Mouse (Mus musculus): ENCODE results near the gene Arhgef40. TPM values are rescaled to one million over a fixed set of nuclear protein-coding genes. Genes with fewer than 3 reads are reported as not detected.

The Arhgef40 gene
- polyA plus RNA-seq, 1 experiment from 2014 or later = 1.3 TPM

GRCm38 (mm10) chr14:52009841-52010240, 25.3 kb downstream of the Arhgef40 start:
- H3K36me3 ChIP-seq (ENCODE audit: inconsistent target) = peaks cover 4% of the 10 kb centered on the region; the same call in 1 of the 2 replicates
- no peaks in the 10 kb centered on the region for H3K79me2 ChIP-seq (ENCODE audit: inconsistent target)
- no peak overlapping the region for H3K27ac ChIP-seq
- WGBS (ENCODE audit: missing documents) = 95% methylated on average over 6 of the region's 6 CpGs
- H3K4me3 ChIP-seq (ENCODE audit: inconsistent target) = no peak overlapping the region

- Histone ChIP-seq H3K36me3 (ENCODE audit: inconsistent target) (peaks cover 4% of the 10 kb centered on the region; the same call in 1 of the 2 replicates), H3K4me3 (ENCODE audit: inconsistent target) (no peak overlapping the region), H3K27ac (no peak overlapping the region), H3K79me2 (ENCODE audit: inconsistent target) (no peaks in the 10 kb centered on the region)
- 90% methylated on average over 9 of the region's 9 CpGs for WGBS (ENCODE audit: missing documents)
These were observed 26.1 kb downstream of the Arhgef40 start for GRCm38 (mm10) chr14:52010446-52011111.

- peaks cover 4% of the 10 kb centered on the region; the same call in 1 of the 2 replicates for H3K36me3 ChIP-seq (ENCODE audit: inconsistent target)
- no peaks in the 10 kb centered on the region for H3K79me2 ChIP-seq (ENCODE audit: inconsistent target)
- WGBS (ENCODE audit: missing documents) = 100% methylated on average over 1 of the region's 1 CpGs
- no peak overlapping the region for H3K4me3 ChIP-seq (ENCODE audit: inconsistent target)
- H3K27ac ChIP-seq = no peak overlapping the region
These were observed 27.2 kb downstream of the Arhgef40 start for GRCm38 (mm10) chr14:52011683-52012082.

- no peak overlapping the region for H3K4me3 ChIP-seq (ENCODE audit: inconsistent target)
- WGBS (ENCODE audit: missing documents) = 83% methylated on average over 4 of the region's 4 CpGs
- no peaks in the 10 kb centered on the region for H3K79me2 ChIP-seq (ENCODE audit: inconsistent target)
- peaks cover 3% of the 10 kb centered on the region; the same call in 1 of the 2 replicates for H3K36me3 ChIP-seq (ENCODE audit: inconsistent target)
- no peak overlapping the region for H3K27ac ChIP-seq
These were observed 27.6 kb downstream of the Arhgef40 start for GRCm38 (mm10) chr14:52012085-52012484.

GRCm38 (mm10) chr14:52012553-52012952, 28.0 kb downstream of the Arhgef40 start:
- H3K36me3 ChIP-seq (ENCODE audit: inconsistent target) = no peaks in the 10 kb centered on the region
- H3K27ac ChIP-seq = no peak overlapping the region
- no peak overlapping the region for H3K4me3 ChIP-seq (ENCODE audit: inconsistent target)
- WGBS (ENCODE audit: missing documents) = 91% methylated on average over 5 of the region's 5 CpGs
- H3K79me2 ChIP-seq (ENCODE audit: inconsistent target) = no peaks in the 10 kb centered on the region; the same call in 1 of the 2 replicates

GRCm38 (mm10) chr14:52013021-52013610, 28.6 kb downstream of the Arhgef40 start:
- no peak overlapping the region for H3K4me3 ChIP-seq (ENCODE audit: inconsistent target)
- no peaks in the 10 kb centered on the region for H3K36me3 ChIP-seq (ENCODE audit: inconsistent target)
- 85% methylated on average over 8 of the region's 8 CpGs for WGBS (ENCODE audit: missing documents)
- no peak overlapping the region for H3K27ac ChIP-seq
- peaks cover under 1% of the 10 kb centered on the region; the same call in 1 of the 2 replicates for H3K79me2 ChIP-seq (ENCODE audit: inconsistent target)

GRCm38 (mm10) chr14:52013771-52014219, 29.3 kb downstream of the Arhgef40 start:
- Histone ChIP-seq H3K27ac (no peak overlapping the region), H3K4me3 (ENCODE audit: inconsistent target) (no peak overlapping the region), H3K79me2 (ENCODE audit: inconsistent target) (peaks cover 7% of the 10 kb centered on the region; the same call in 1 of the 2 replicates), H3K36me3 (ENCODE audit: inconsistent target) (no peaks in the 10 kb centered on the region)
- 24% methylated on average over 10 of the region's 24 CpGs for WGBS (ENCODE audit: missing documents)

- 0% methylated on average over 7 of the region's 80 CpGs for WGBS (ENCODE audit: missing documents)
- Histone ChIP-seq H3K4me3 (ENCODE audit: inconsistent target) (no peak overlapping the region), H3K36me3 (ENCODE audit: inconsistent target) (no peaks in the 10 kb centered on the region), H3K79me2 (ENCODE audit: inconsistent target) (peaks cover 9% of the 10 kb centered on the region; the same call in 1 of the 2 replicates), H3K27ac (no peak overlapping the region)
These were observed 29.8 kb downstream of the Arhgef40 start for GRCm38 (mm10) chr14:52014271-52014760.

- Histone ChIP-seq H3K27ac (peak overlapping the region; percentile 58), H3K4me3 (ENCODE audit: inconsistent target) (peak overlapping the region; percentile 65), H3K36me3 (ENCODE audit: inconsistent target) (no peaks in the 10 kb centered on the region), H3K79me2 (ENCODE audit: inconsistent target) (peaks cover 9% of the 10 kb centered on the region; the same call in 1 of the 2 replicates)
- 2% methylated on average over 25 of the region's 28 CpGs for WGBS (ENCODE audit: missing documents)
These were observed 30.3 kb downstream of the Arhgef40 start for GRCm38 (mm10) chr14:52014761-52015311.

GRCm38 (mm10) chr14:52015445-52016100, 31.1 kb downstream of the Arhgef40 start, which contains the start of gene Tmem253:
Gene Tmem253 (plus strand): TSS chr14:52015658.
- peaks cover 9% of the 10 kb centered on the region; the same call in 1 of the 2 replicates for H3K79me2 ChIP-seq (ENCODE audit: inconsistent target)
- H3K27ac ChIP-seq = peak within 1 kb of the TSS; percentile 58
- 21% methylated on average over 6 of the region's 6 CpGs for WGBS (ENCODE audit: missing documents)
- no peaks in the 10 kb centered on the region for H3K36me3 ChIP-seq (ENCODE audit: inconsistent target)
- H3K4me3 ChIP-seq (ENCODE audit: inconsistent target) = peak within 1 kb of the TSS; percentile 65

GRCm38 (mm10) chr14:52016625-52017405, 32.3 kb downstream of the Arhgef40 start:
- Histone ChIP-seq H3K36me3 (ENCODE audit: inconsistent target) (no peaks in the 10 kb centered on the region), H3K4me3 (ENCODE audit: inconsistent target) (no peak overlapping the region), H3K27ac (no peak overlapping the region), H3K79me2 (ENCODE audit: inconsistent target) (peaks cover 9% of the 10 kb centered on the region; the same call in 1 of the 2 replicates)
- WGBS (ENCODE audit: missing documents) = 94% methylated on average over 12 of the region's 13 CpGs

- Histone ChIP-seq H3K79me2 (ENCODE audit: inconsistent target) (peaks cover 9% of the 10 kb centered on the region; the same call in 1 of the 2 replicates), H3K27ac (no peak overlapping the region), H3K36me3 (ENCODE audit: inconsistent target) (no peaks in the 10 kb centered on the region), H3K4me3 (ENCODE audit: inconsistent target) (no peak overlapping the region)
- 89% methylated on average over 4 of the region's 4 CpGs for WGBS (ENCODE audit: missing documents)
These were observed 33.1 kb downstream of the Arhgef40 start for GRCm38 (mm10) chr14:52017662-52018061.

GRCm38 (mm10) chr14:52018248-52019050, 33.9 kb downstream of the Arhgef40 start:
- 87% methylated on average over 15 of the region's 15 CpGs for WGBS (ENCODE audit: missing documents)
- Histone ChIP-seq H3K27ac (peak overlapping the region; percentile 68; the same call in 1 of the 2 replicates), H3K79me2 (ENCODE audit: inconsistent target) (peaks cover 9% of the 10 kb centered on the region; the same call in 1 of the 2 replicates), H3K4me3 (ENCODE audit: inconsistent target) (peak overlapping the region; percentile 51), H3K36me3 (ENCODE audit: inconsistent target) (no peaks in the 10 kb centered on the region)

Data from macrophage (primary cell).